Comparison of ENCODE assay signal across 8 mouse cellular contexts in genomic region chr4:135258521-135258920, GRCm38 (mm10). TPM values are rescaled to one million over a fixed set of nuclear protein-coding genes. Genes with fewer than 3 reads are reported as not detected.
DNase-seq lines count a peak whose midpoint lies in the region; ATAC-seq lines count a peak whose summit lies in the region.

No protein-coding gene starts in this region.

- 0 out of 2 replicates have a peak, but pooled peaks have one; percentile 44 for ATAC-seq in frontal cortex, adult (ENCODE audit: low TSS enrichment)

- no peak for DNase-seq in frontal cortex, postnatal 10 days (ENCODE audit: low spot score in 2 of 2)
- peak; percentile 48 for DNase-seq in retina, postnatal 1 day
- DNase-seq in retina, embryonic 14.5 days (ENCODE audit: low spot score), result no peak
- peak; percentile 49 to 57 for DNase-seq in kidney, postnatal 4 days
- DNase-seq in adrenal gland, adult 2 months, result no peak
- DNase-seq in right cerebral cortex, adult 2 months (ENCODE audit: low spot score in 2 of 2), result no peak
- DNase-seq in urinary bladder, postnatal 10 days (ENCODE audit: low spot score), result no peak

RNA-seq across cellular contexts. Expression of gene Clic4, which starts 14.1 kb away (rescaled TPM):
- total RNA-seq in adrenal gland, adult 2 months (2021), result 100 to 1,000 TPM in 1 of 2 experiments, 10 to 100 TPM in 1; 80.4 to 120 TPM
- 42.2 and 42.7 TPM in 2 replicates for polyA plus RNA-seq in adrenal gland, adult 2 months (2012; rRNA removed)

Comparison
In these comparisons a context has a peak if more than half of its experiments do, and no peak if none do; other contexts are left out.
1. DNase-seq: peak in retina, postnatal 1 day (single experiment) and kidney, postnatal 4 days (2 of 2); none in frontal cortex, postnatal 10 days (0 of 2), retina, embryonic 14.5 days (single experiment), adrenal gland, adult 2 months (single experiment), right cerebral cortex, adult 2 months (0 of 2) and urinary bladder, postnatal 10 days (single experiment).